Mouse (Mus musculus) thymus, adult 2 months (tissue): ENCODE data around the gene Fpr-rs4.

ENCODE experiments used
- CTCF ChIP-seq: fragments of 200-500 bp; IDR thresholded peaks from 2 replicates; pipeline ENCODE4 v1.5.1; 2012; ENCODE audit warnings: mild to moderate bottlenecking, control low read depth, low read length, moderate library complexity, borderline replicate concordance; ENCODE audit not compliant: control insufficient read depth, poor library complexity, insufficient read depth; ENCODE audit errors: extremely low read depth
- POLR2A ChIP-seq: fragments of 200-500 bp; IDR thresholded peaks from 2 replicates; pipeline ENCODE4 v1.6.1; 2012; ENCODE audit warnings: mild to moderate bottlenecking, low read length, control low read depth, moderate library complexity; ENCODE audit not compliant: control insufficient read depth, poor library complexity, insufficient read depth; ENCODE audit errors: extremely low read depth

- TF ChIP-seq CTCF (no peak), POLR2A (no peak)
Measured at GRCm38 (mm10) chr17:18049124-18049523, 27.6 kb downstream of the Fpr-rs4 start, which contains the start of gene Vmn2r124.
